Mouse (Mus musculus) forebrain, embryonic 14.5 days (tissue): ENCODE data around the gene Lin28b. TPM values are rescaled to one million over a fixed set of nuclear protein-coding genes. Genes with fewer than 3 reads are reported as not detected.
A peak's percentile ranks its signal among the peaks of the same experiment; 100 is the strongest.

Source experiments
- ATAC-seq: fragments of 200-750 bp; cut with Nextera tagmentation; 2 replicates; pipeline ENCODE4 v1.8.0; 2017; ENCODE audit warnings: mild to moderate bottlenecking, moderate library complexity
- DNase-seq: peaks from one replicate; pipeline ENCODE4 v3.0.0-alpha.2; 2015; ENCODE audit warnings: low spot score
- H3K27ac ChIP-seq: fragments of 300-500 bp; sonication (generic); 2 replicates; pipeline ENCODE4 v1.5.1; 2014; ENCODE audit warnings: low read depth, mild to moderate bottlenecking, control low read depth, low read length, moderate library complexity
- H3K27me3 ChIP-seq: fragments of 300-500 bp; sonication (generic); replicated peaks from 2 replicates; pipeline ENCODE4 v1.6.1; 2014; ENCODE audit warnings: low read length, control low read depth, mixed read lengths; ENCODE audit not compliant: control insufficient read depth, insufficient read depth
- H3K36me3 ChIP-seq: fragments of 300-500 bp; sonication (generic); 2 replicates; pipeline ENCODE4 v1.6.1; 2014; ENCODE audit warnings: low read length, control low read depth; ENCODE audit not compliant: control insufficient read depth, insufficient read depth
- H3K4me1 ChIP-seq: fragments of 300-500 bp; sonication (generic); 2 replicates; pipeline ENCODE4 v1.6.1; 2014; ENCODE audit warnings: antibody characterized with exemption, low read length, control low read depth; ENCODE audit not compliant: control insufficient read depth, insufficient read depth
- H3K4me2 ChIP-seq: fragments of 300-500 bp; sonication (generic); 2 replicates; pipeline ENCODE4 v1.6.1; 2014; ENCODE audit warnings: mild to moderate bottlenecking, control low read depth, low read length
- H3K4me3 ChIP-seq: fragments of 300-500 bp; sonication (generic); 2 replicates; pipeline ENCODE4 v1.5.1; 2014; ENCODE audit warnings: low read depth, low read length, control low read depth
- H3K9ac ChIP-seq: fragments of 300-500 bp; sonication (generic); 2 replicates; pipeline ENCODE4 v1.6.1; 2014; ENCODE audit warnings: mild to moderate bottlenecking, low read length, control low read depth, moderate library complexity
- H3K9me3 ChIP-seq: fragments of 300-500 bp; sonication (generic); replicated peaks from 2 replicates; pipeline ENCODE4 v1.6.1; 2016; ENCODE audit warnings: low read length, control low read depth, mixed read lengths; ENCODE audit not compliant: control insufficient read depth
- WGBS: fragments of 180-500 bp; shearing (Covaris S2); extraction: QIAGEN DNeasy Blood & Tissue Kit; methylation state at CpG from one replicate; pipeline ENCODE4 v1.1.7; 2014; 5-methylcytosine and 5-hydroxymethylcytosine counted together
- polyA plus RNA-seq: library from polyadenylated mRNA; unstranded; fragments of >200 nt; fragmentation: Nextera tagmentation; extraction: Ambion mirVana; gene quantifications from 2 replicates; pipeline ENCODE4 v1.2.1, GENCODE M21; 2014

The Lin28b gene
- 3.7 and 4.3 TPM in 2 replicates for polyA plus RNA-seq

- WGBS = under 1% methylated on average over 92 of the region's 139 CpGs
- H3K4me1 ChIP-seq = no peaks in the 10 kb centered on the region
- peak within 1 kb of the TSS; percentile 78 for H3K4me2 ChIP-seq
- ATAC-seq (peak; percentile 93), DNase-seq (peak; percentile 82)
- H3K4me3 ChIP-seq = peak within 1 kb of the TSS; percentile 69
- H3K27ac ChIP-seq = peak within 1 kb of the TSS; percentile 88
- H3K27me3 ChIP-seq = 0 out of 2 replicates have a peak, but pooled peaks cover 3% of the 10 kb centered on the region
- H3K9ac ChIP-seq = peak within 1 kb of the TSS; percentile 70
- H3K36me3 ChIP-seq = no peaks in the 10 kb centered on the region
- H3K9me3 ChIP-seq = no peaks in the 10 kb centered on the region
Measured at GRCm38 (mm10) chr10:45485761-45486602, at the start of gene Lin28b. TSS of gene Lin28b (minus strand) at chr10:45486395.

GRCm38 (mm10) chr10:45511764-45512163, 25.6 kb upstream of the Lin28b start:
- 60% methylated on average over 2 of the region's 2 CpGs for WGBS
- H3K27ac ChIP-seq = no peak overlapping the region
- H3K27me3 ChIP-seq = no peaks in the 10 kb centered on the region
- peak; percentile 45 for DNase-seq
- ATAC-seq = no peak
- H3K4me1 ChIP-seq = no peaks in the 10 kb centered on the region
- H3K9me3 ChIP-seq = 0 out of 2 replicates have a peak, but pooled peaks cover 2% of the 10 kb centered on the region
- no peaks in the 10 kb centered on the region for H3K36me3 ChIP-seq
- H3K4me3 ChIP-seq = no peak overlapping the region
- H3K4me2 ChIP-seq = no peak overlapping the region
- H3K9ac ChIP-seq = no peak overlapping the region

- Histone ChIP-seq H3K27me3 (no peaks in the 10 kb centered on the region), H3K9me3 (0 out of 2 replicates have a peak, but pooled peaks cover 2% of the 10 kb centered on the region), H3K36me3 (no peaks in the 10 kb centered on the region), H3K4me2 (no peak overlapping the region), H3K27ac (no peak overlapping the region), H3K4me3 (no peak overlapping the region), H3K4me1 (no peaks in the 10 kb centered on the region), H3K9ac (no peak overlapping the region)
- no peak for ATAC-seq
- DNase-seq = no peak
- WGBS = 94% methylated on average over 3 of the region's 3 CpGs
Measured at GRCm38 (mm10) chr10:45510662-45511061, 24.5 kb upstream of the Lin28b start.

- Histone ChIP-seq H3K27ac (no peak overlapping the region), H3K4me3 (no peak overlapping the region), H3K27me3 (0 out of 2 replicates have a peak, but pooled peaks cover 3% of the 10 kb centered on the region), H3K4me2 (no peak overlapping the region), H3K4me1 (no peaks in the 10 kb centered on the region), H3K36me3 (no peaks in the 10 kb centered on the region), H3K9ac (no peak overlapping the region), H3K9me3 (no peaks in the 10 kb centered on the region)
- 77% methylated on average over 1 of the region's 1 CpGs for WGBS
- ATAC-seq (peak; percentile 71; the same call in 1 of the 2 replicates), DNase-seq (peak; percentile 82)
Measured at GRCm38 (mm10) chr10:45500259-45500658, 14.1 kb upstream of the Lin28b start.

GRCm38 (mm10) chr10:45486603-45486946, 380 bp upstream of the Lin28b start:
- WGBS = under 1% methylated on average over 40 of the region's 40 CpGs
- DNase-seq = no peak
- no peaks in the 10 kb centered on the region for H3K9me3 ChIP-seq
- 0 out of 2 replicates have a peak, but pooled peaks cover 3% of the 10 kb centered on the region for H3K27me3 ChIP-seq
- peak overlapping the region; percentile 69 for H3K4me3 ChIP-seq
- peak overlapping the region; percentile 88 for H3K27ac ChIP-seq
- peak overlapping the region; percentile 78 for H3K4me2 ChIP-seq
- no peaks in the 10 kb centered on the region for H3K4me1 ChIP-seq
- no peak; the same call in 1 of the 2 replicates for ATAC-seq
- no peaks in the 10 kb centered on the region for H3K36me3 ChIP-seq
- peak overlapping the region; percentile 70 for H3K9ac ChIP-seq

- Histone ChIP-seq H3K4me2 (peak overlapping the region; percentile 78), H3K9me3 (no peaks in the 10 kb centered on the region), H3K4me3 (peak overlapping the region; percentile 69), H3K9ac (peak overlapping the region; percentile 70), H3K27me3 (0 out of 2 replicates have a peak, but pooled peaks cover 3% of the 10 kb centered on the region), H3K36me3 (no peaks in the 10 kb centered on the region), H3K4me1 (no peaks in the 10 kb centered on the region), H3K27ac (peak overlapping the region; percentile 88)
- under 1% methylated on average over 32 of the region's 32 CpGs for WGBS
- DNase-seq = peak; percentile 63
- no peak for ATAC-seq
Measured at GRCm38 (mm10) chr10:45485226-45485760, 902 bp downstream of the Lin28b start.

- WGBS = 67% methylated on average over 2 of the region's 2 CpGs
- H3K27ac ChIP-seq = no peak overlapping the region
- H3K36me3 ChIP-seq = no peaks in the 10 kb centered on the region
- ATAC-seq (no peak), DNase-seq (no peak)
- H3K4me3 ChIP-seq = no peak overlapping the region
- no peak overlapping the region for H3K9ac ChIP-seq
- no peak overlapping the region for H3K4me2 ChIP-seq
- H3K27me3 ChIP-seq = no peaks in the 10 kb centered on the region
- H3K9me3 ChIP-seq = no peaks in the 10 kb centered on the region
- no peaks in the 10 kb centered on the region for H3K4me1 ChIP-seq
Measured at GRCm38 (mm10) chr10:45483210-45483609, 3.0 kb downstream of the Lin28b start.

- Histone ChIP-seq H3K4me3 (peak overlapping the region; percentile 18; the same call in 1 of the 2 replicates), H3K4me1 (peaks cover 6% of the 10 kb centered on the region), H3K4me2 (peak overlapping the region; percentile 41), H3K27me3 (peaks cover 19% of the 10 kb centered on the region), H3K9ac (no peak overlapping the region), H3K27ac (no peak overlapping the region), H3K9me3 (no peaks in the 10 kb centered on the region), H3K36me3 (no peaks in the 10 kb centered on the region)
- ATAC-seq (no peak), DNase-seq (no peak)
- WGBS = 2% methylated on average over 21 of the region's 21 CpGs
Measured at GRCm38 (mm10) chr10:45473663-45474333, 12.4 kb downstream of the Lin28b start.
